Mouse (Mus musculus): Measurements from ENCODE around the gene Vipr2.

Vipr2 gene

GRCm38 (mm10) chr12:116096361-116096904 is 18.9 kb downstream of the Vipr2 start:
- no peak for DNase-seq (ENCODE audit: low read depth, low spot score)

DNA sequence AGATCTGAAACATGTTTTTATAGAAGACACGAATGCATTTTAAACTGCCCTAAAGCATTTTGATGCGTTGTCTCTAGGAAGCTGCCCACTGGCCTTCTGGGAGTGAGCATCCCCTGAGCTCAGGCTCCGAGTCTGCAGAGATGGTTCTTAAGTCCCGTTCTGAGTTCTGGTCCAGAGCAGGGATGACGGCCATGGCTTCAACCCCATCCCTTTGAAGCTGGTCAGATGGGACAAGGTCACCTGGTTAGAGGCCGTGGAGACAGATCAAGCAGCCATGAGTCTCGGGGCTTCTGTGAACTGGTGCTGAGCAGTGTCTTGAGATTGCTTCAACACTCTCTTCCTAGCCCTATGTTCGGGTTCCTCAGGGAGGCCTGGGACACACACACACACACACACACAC is 19.6 kb downstream of the Vipr2 start:
- no peak for DNase-seq (ENCODE audit: low read depth, low spot score)

DNA sequence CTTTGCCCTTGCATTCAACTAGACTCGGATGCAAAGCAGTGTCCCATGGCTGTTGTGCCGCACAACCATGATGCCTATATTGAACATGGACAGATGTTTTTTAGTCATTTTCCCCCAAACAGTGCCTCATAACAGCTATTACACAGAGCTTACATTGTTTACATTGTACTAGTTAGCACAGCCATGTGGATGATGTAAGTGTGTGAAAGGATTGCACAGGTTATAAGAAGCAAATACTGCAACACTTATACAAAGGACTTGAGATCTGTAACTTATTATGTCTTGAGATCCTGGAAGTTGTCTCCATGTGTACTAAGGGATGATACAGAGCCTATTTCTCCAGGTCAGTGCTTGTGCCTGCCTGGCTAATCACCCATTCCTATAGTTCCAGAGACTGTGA is 24.4 kb downstream of the Vipr2 start:
- no peak for DNase-seq (ENCODE audit: low read depth, low spot score)

GRCm38 (mm10) chr12:116109451-116110353 is 32.2 kb downstream of the Vipr2 start:
- DNase-seq (ENCODE audit: low read depth, low spot score), result no peak

GRCm38 (mm10) chr12:116111007-116111694 is 33.6 kb downstream of the Vipr2 start:
- DNase-seq (ENCODE audit: low read depth, low spot score), result no peak

DNA sequence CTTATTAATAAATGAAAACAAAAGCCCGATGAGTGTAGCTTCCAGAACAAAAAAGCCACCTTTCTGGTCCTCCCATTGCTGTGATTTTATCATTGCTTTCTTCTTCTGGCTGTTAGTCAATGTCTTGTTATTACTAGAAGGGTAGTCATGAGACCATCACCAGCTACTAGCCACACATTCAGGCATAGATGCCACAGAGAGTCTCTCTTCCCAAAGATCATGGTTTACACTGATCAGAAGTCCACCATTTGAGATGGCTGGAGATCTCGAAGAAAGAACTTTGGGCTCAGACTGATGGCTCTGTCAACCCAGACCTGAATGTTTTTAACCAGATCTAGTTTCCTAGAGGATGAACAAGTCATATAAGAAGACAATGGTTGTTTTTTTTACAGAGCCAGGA is 38.3 kb downstream of the Vipr2 start:
- no peak for DNase-seq (ENCODE audit: low read depth, low spot score)

- DNase-seq (ENCODE audit: low read depth, low spot score), result no peak
Observed at GRCm38 (mm10) chr12:116116455-116116854, 38.9 kb downstream of the Vipr2 start.

- DNase-seq (ENCODE audit: low read depth, low spot score), result no peak
Observed at GRCm38 (mm10) chr12:116117352-116117929, 39.9 kb downstream of the Vipr2 start.

DNA sequence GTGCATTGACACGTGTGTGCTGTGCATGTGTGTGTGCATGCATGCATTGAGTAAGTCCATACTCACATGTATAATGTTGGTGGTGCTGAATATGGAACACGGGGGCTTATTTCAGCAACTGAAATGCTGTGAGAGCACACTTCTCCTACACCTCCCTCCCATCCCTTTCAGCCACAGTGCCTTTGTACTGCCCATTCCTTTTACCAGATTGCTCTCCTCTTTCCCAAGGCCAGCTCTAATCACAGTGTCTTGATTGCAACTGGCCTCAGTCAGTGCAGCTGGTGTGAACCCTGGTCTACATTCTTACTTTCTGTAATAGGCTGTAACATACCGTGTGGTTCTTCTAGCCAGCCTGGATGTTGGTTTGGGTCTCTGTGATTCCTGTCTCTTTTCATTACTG is 41.5 kb downstream of the Vipr2 start:
- no peak for DNase-seq (ENCODE audit: low read depth, low spot score)

- no peak for DNase-seq (ENCODE audit: low read depth, low spot score)
Observed at GRCm38 (mm10) chr12:116123786-116124185, 46.3 kb downstream of the Vipr2 start.

GRCm38 (mm10) chr12:116130936-116131335 is 53.4 kb downstream of the Vipr2 start:
- DNase-seq (ENCODE audit: low read depth, low spot score), result no peak

DNA sequence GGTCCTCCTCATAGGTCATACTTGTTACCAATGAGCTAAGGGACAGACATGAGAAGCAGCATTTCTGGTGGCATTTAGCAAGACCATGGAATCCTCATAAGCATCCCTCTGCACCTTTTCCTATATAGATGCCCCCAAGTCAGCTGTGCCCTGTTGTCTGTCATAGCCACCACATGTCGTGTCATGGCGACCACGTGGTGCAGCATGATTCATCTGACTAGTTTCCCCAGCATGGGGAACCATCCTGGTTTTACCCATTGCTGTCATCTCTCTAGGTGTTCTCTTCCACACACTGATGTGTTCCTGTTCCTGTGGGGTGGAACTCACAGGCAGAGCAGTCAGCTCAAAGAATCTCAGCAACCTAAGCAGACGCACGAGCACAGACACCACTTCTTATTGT is 55.4 kb downstream of the Vipr2 start:
- no peak for DNase-seq (ENCODE audit: low read depth, low spot score)

GRCm38 (mm10) chr12:116135906-116136305 is 58.4 kb downstream of the Vipr2 start:
- DNase-seq (ENCODE audit: low read depth, low spot score), result no peak

GRCm38 (mm10) chr12:116138322-116139205 is 61.0 kb downstream of the Vipr2 start:
- DNase-seq (ENCODE audit: low read depth, low spot score), result no peak

DNA sequence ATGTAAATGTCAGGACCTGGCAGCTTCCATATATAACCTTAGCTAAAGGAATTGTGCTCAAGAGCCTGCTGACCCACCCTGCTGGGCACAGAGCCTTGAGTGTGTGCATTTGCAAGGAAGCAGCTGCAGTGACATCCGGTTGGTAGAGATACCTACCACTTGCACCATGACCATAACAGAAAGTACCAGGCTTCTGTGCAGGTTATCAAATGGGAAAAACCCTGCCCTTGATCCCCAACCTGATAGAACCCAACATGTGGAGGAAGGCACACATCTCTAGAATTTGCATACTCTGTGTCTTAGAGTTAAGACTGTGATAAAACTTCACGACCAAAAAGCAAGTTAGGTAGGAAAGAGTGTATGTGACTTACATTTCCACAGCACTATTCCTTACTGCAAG is 63.1 kb downstream of the Vipr2 start:
- DNase-seq (ENCODE audit: low read depth, low spot score), result no peak

DNA sequence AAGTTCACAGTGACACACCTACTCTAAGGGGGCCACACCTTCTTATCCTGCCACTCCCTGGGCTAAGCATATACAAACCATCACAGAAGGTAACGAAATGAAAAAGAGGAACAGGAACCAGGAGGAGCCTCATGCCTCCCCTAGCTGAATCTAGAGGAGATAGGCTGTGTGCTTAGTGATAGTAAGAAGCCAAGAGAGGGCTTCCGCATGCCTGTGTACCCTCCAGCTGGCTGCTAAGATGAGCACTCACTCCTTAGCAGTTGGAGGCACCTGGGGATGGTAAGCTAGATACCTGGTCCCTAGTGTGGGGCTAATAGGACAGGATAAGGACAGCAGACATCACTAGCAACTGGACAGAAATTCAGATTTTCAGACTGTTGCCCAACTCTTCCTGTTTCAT is 64.3 kb downstream of the Vipr2 start:
- DNase-seq (ENCODE audit: low read depth, low spot score), result no peak

DNA sequence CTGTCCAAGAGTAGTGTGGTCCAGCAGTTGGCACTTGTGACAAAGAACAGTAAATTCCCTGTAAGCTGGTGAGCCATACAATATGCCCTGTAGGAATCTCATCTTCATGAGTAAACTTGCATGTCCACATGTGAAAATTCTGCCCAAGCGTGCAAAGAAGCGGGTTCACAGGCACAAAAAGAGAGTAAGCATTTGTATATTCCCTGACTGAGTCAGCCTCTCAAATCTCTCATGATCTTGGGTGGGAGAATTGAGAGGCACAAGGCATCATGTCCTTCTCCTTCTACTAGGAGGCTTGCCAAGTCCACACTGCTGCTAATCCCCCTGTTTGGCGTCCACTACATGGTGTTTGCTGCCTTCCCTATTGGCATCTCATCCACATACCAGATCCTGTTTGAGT is 64.9 kb downstream of the Vipr2 start:
- no peak for DNase-seq (ENCODE audit: low read depth, low spot score)

GRCm38 (mm10) chr12:116145246-116145645 is 67.7 kb downstream of the Vipr2 start:
- DNase-seq (ENCODE audit: low read depth, low spot score), result no peak

DNA sequence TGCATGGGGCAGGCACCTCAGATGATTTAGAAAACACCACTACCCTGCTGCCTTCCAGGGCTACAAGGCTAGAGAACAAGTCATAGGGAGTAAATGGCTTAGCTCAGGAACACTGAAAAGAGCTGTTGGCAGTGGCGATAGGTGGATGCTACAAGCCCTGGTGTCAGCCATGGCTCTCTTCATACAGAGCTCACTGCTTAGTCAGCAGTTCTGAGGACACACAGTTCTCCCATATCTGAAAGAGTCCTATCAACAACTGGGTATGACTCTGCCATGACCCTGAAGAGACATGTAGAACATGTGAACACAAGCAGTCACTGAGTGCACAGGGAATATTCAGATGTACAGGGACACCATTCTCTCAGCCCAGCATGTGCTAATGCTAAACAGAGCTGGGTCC is 68.2 kb downstream of the Vipr2 start:
- no peak for DNase-seq (ENCODE audit: low read depth, low spot score)

DNA sequence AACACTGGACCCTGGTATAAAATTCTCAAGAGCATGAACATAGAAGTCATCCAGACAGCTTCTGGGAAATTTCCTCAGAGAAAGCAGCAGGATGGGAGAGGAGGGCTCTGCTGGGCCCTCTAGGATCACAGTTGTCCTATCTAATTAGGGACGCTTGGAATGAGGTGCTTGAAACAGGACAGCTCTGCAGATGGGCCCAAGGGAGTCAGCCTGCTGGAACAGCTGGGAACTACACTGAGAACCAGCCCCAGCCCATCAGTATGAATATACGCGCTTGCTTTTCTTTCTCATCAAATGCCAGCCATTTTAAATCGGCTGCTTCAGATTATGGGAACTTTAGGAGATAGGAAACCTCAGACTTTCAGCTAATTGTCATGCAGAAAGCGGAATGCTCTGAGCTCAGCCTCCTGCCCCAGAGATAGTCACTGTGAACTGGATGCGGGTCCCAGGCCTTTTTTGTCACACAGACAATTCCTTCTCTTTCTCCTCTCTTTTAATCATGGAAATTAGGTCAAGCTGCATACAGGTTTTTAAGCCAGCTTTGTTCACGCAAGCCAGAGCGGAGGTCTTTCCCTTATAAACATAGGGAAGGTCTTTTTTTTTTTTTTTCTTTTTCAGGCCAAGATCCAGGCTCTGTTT is 69.6 kb downstream of the Vipr2 start:
- DNase-seq (ENCODE audit: low read depth, low spot score), result peak; percentile 31

Data from R1 (cell line).